Mouse (Mus musculus) lung, adult 2 months (tissue): ENCODE results near the gene Ctnna3.

Experiments used
- CTCF ChIP-seq: fragments of 200-500 bp; IDR thresholded peaks from 2 replicates; pipeline ENCODE4 v1.5.1; 2011; ENCODE audit warnings: mild to moderate bottlenecking, low read length, control low read depth; ENCODE audit not compliant: insufficient read depth
- POLR2A ChIP-seq: fragments of 200-500 bp; IDR thresholded peaks from 2 replicates; pipeline ENCODE4 v1.6.1; 2011; ENCODE audit warnings: low read depth, mild to moderate bottlenecking, control low read depth, low read length, borderline replicate concordance; ENCODE audit errors: extremely low read depth

DNA sequence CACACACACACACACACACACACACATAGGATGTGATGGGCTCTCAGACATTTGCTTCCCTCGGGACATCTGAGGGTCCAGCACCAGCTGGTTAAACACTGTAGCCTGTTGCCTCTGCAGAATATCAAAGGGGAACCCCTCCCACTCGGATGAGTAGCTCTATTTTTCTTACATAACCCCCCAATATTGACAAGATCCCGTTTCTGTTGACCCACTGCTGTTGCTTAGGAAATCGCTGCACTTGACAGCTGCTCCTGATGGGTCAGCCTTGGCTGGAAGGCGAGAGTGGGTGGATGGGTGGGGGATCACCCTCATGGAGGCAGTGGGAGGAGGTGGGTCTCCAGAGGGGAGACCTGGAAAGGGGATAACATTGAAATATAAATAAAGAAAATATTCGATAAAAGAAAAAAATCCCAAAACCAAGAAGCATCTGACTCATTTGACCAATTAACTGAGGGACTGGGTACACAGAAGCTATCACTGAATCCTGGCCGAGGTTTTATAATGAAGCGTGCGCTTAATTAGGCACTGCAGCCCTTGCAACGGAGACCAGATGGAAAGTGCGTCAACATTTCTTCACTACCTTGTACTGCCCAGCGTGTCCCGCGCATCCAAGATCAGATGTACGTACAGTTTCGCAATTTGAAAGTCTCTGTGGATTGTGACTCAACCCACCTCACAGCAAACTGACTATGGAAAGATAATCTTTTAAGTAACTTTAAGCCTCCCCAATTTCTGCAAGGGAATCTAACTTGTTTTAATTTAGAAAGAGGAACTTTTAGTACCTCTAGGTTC, 19.5 kb upstream of the Ctnna3 start:
- no peak for TF ChIP-seq CTCF
- TF ChIP-seq POLR2A, result no peak
